Mouse (Mus musculus): Measurements from ENCODE around the gene Ctbp1. TPM values are rescaled to one million over a fixed set of nuclear protein-coding genes. Genes with fewer than 3 reads are reported as not detected.

Gene Ctbp1
- polyA plus RNA-seq, 1 experiment from 2014 or later, result 232 TPM

- no peak for ATAC-seq (replicated peaks; ENCODE audit: insufficient number of reproducible peaks, low FRiP score, low TSS enrichment)
- H3K4me1 ChIP-seq (ENCODE audit: control insufficient read depth, insufficient read depth, low read length), result peaks cover 50% of the 10 kb centered on the region
- peaks cover 3% of the 10 kb centered on the region; the same call in 1 of the 2 replicates for H3K36me3 ChIP-seq (ENCODE audit: control insufficient read depth, insufficient read depth, low read length)
- no peak overlapping the region for H3K4me2 ChIP-seq
- no peaks in the 10 kb centered on the region for H3K27me3 ChIP-seq (ENCODE audit: control insufficient read depth, insufficient read depth, low read length)
- no peak overlapping the region for H3K27ac ChIP-seq (ENCODE audit: low read depth, low read length)
- no peaks in the 10 kb centered on the region for H3K9me3 ChIP-seq (replicated peaks; ENCODE audit: control insufficient read depth, low read length)
- 82% methylated on average over 11 of the region's 11 CpGs for WGBS (ENCODE audit: insufficient replicate concordance)
- H3K9ac ChIP-seq (ENCODE audit: low read depth, low read length), result no peak overlapping the region
- H3K4me3 ChIP-seq (ENCODE audit: low read depth, low read length), result no peak overlapping the region
Measured at GRCm38 (mm10) chr5:33237600-33238255, 37.1 kb downstream of the Ctbp1 start.

DNA sequence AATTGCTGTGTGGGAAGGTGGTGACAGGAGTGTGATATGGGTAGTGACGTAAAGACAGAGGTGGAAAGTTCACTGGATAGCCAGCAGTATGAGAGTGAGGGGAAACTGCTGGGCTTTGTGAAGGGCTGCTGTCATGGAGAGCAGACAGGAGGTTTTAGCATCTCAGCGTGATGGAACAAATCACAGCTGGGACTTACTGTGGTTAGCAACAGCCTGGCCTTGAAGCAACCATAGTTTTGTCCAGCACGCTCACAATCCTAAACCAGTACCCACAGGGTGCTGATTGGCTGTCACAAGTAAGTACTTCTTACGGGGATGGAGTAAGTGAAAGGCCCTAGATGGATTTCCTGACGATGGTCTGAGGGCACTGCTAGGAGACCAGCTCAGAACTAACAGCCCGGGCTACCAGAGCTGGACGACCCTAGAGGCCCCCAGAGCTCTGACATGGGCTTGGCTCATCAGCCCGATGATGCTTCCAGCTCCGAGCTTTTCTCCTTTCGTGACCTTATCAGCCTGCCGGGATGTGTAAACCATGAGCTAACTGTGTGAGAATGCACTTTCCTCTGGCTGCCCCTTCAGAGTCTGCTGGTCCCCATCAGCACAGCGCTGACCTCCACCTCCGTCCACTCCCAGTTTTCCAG is 40.3 kb downstream of the Ctbp1 start:
- peak overlapping the region; percentile 89 for H3K27ac ChIP-seq (ENCODE audit: low read depth, low read length)
- 11% methylated on average over 13 of the region's 13 CpGs for WGBS (ENCODE audit: insufficient replicate concordance)

GRCm38 (mm10) chr5:33232791-33233190 is 42.0 kb downstream of the Ctbp1 start:
- H3K27me3 ChIP-seq (ENCODE audit: control insufficient read depth, insufficient read depth, low read length), result no peaks in the 10 kb centered on the region
- no peaks in the 10 kb centered on the region for H3K9me3 ChIP-seq (replicated peaks; ENCODE audit: control insufficient read depth, low read length)
- no peak overlapping the region for H3K4me3 ChIP-seq (ENCODE audit: low read depth, low read length)
- ATAC-seq (replicated peaks; ENCODE audit: insufficient number of reproducible peaks, low FRiP score, low TSS enrichment), result no peak
- no peaks in the 10 kb centered on the region for H3K36me3 ChIP-seq (ENCODE audit: control insufficient read depth, insufficient read depth, low read length)
- peaks cover 48% of the 10 kb centered on the region for H3K4me1 ChIP-seq (ENCODE audit: control insufficient read depth, insufficient read depth, low read length)
- H3K9ac ChIP-seq (ENCODE audit: low read depth, low read length), result no peak overlapping the region
- H3K4me2 ChIP-seq, result no peak overlapping the region
- H3K27ac ChIP-seq (ENCODE audit: low read depth, low read length), result no peak overlapping the region
- 73% methylated on average over 5 of the region's 5 CpGs for WGBS (ENCODE audit: insufficient replicate concordance)

More for the DNA sequence above, 40.3 kb downstream of the Ctbp1 start:
- Histone ChIP-seq H3K9me3 (replicated peaks; ENCODE audit: control insufficient read depth, low read length) (no peaks in the 10 kb centered on the region), H3K27me3 (ENCODE audit: control insufficient read depth, insufficient read depth, low read length) (no peaks in the 10 kb centered on the region), H3K4me1 (ENCODE audit: control insufficient read depth, insufficient read depth, low read length) (peaks cover 48% of the 10 kb centered on the region), H3K36me3 (ENCODE audit: control insufficient read depth, insufficient read depth, low read length) (no peaks in the 10 kb centered on the region), H3K4me2 (peak overlapping the region; percentile 57), H3K4me3 (ENCODE audit: low read depth, low read length) (0 out of 2 replicates have a peak overlapping the region, but pooled peaks have one; percentile 17), H3K9ac (ENCODE audit: low read depth, low read length) (peak overlapping the region; percentile 54; the same call in 1 of the 2 replicates)
- ATAC-seq (replicated peaks; ENCODE audit: insufficient number of reproducible peaks, low FRiP score, low TSS enrichment), result peak; percentile 81

- no peaks in the 10 kb centered on the region for H3K9me3 ChIP-seq (replicated peaks; ENCODE audit: control insufficient read depth, low read length)
- H3K9ac ChIP-seq (ENCODE audit: low read depth, low read length), result no peak overlapping the region
- 49% methylated on average over 5 of the region's 5 CpGs for WGBS (ENCODE audit: insufficient replicate concordance)
- H3K4me3 ChIP-seq (ENCODE audit: low read depth, low read length), result no peak overlapping the region
- no peaks in the 10 kb centered on the region for H3K27me3 ChIP-seq (ENCODE audit: control insufficient read depth, insufficient read depth, low read length)
- H3K4me2 ChIP-seq, result no peak overlapping the region
- no peaks in the 10 kb centered on the region for H3K36me3 ChIP-seq (ENCODE audit: control insufficient read depth, insufficient read depth, low read length)
- peaks cover 48% of the 10 kb centered on the region for H3K4me1 ChIP-seq (ENCODE audit: control insufficient read depth, insufficient read depth, low read length)
- ATAC-seq (replicated peaks; ENCODE audit: insufficient number of reproducible peaks, low FRiP score, low TSS enrichment), result no peak
- no peak overlapping the region for H3K27ac ChIP-seq (ENCODE audit: low read depth, low read length)
Measured at GRCm38 (mm10) chr5:33230285-33230684, 44.5 kb downstream of the Ctbp1 start.

- WGBS (ENCODE audit: insufficient replicate concordance), result 53% methylated on average over 5 of the region's 5 CpGs
- H3K27ac ChIP-seq (ENCODE audit: low read depth, low read length), result peak overlapping the region; percentile 22; the same call in 1 of the 2 replicates
- H3K4me2 ChIP-seq, result no peak overlapping the region
- H3K4me1 ChIP-seq (ENCODE audit: control insufficient read depth, insufficient read depth, low read length), result peaks cover 47% of the 10 kb centered on the region
- no peak overlapping the region for H3K4me3 ChIP-seq (ENCODE audit: low read depth, low read length)
- no peaks in the 10 kb centered on the region for H3K36me3 ChIP-seq (ENCODE audit: control insufficient read depth, insufficient read depth, low read length)
- no peak overlapping the region for H3K9ac ChIP-seq (ENCODE audit: low read depth, low read length)
- H3K27me3 ChIP-seq (ENCODE audit: control insufficient read depth, insufficient read depth, low read length), result no peaks in the 10 kb centered on the region
- no peaks in the 10 kb centered on the region for H3K9me3 ChIP-seq (replicated peaks; ENCODE audit: control insufficient read depth, low read length)
- peak; percentile 60 for ATAC-seq (replicated peaks; ENCODE audit: insufficient number of reproducible peaks, low FRiP score, low TSS enrichment)
Measured at GRCm38 (mm10) chr5:33228428-33228827, 46.4 kb downstream of the Ctbp1 start.

- H3K4me1 ChIP-seq (ENCODE audit: control insufficient read depth, insufficient read depth, low read length), result peaks cover 53% of the 10 kb centered on the region
- WGBS (ENCODE audit: insufficient replicate concordance), result 85% methylated on average over 5 of the region's 5 CpGs
- no peak for ATAC-seq (replicated peaks; ENCODE audit: insufficient number of reproducible peaks, low FRiP score, low TSS enrichment)
- no peak overlapping the region for H3K4me2 ChIP-seq
- H3K9ac ChIP-seq (ENCODE audit: low read depth, low read length), result no peak overlapping the region
- H3K9me3 ChIP-seq (replicated peaks; ENCODE audit: control insufficient read depth, low read length), result no peaks in the 10 kb centered on the region
- no peak overlapping the region for H3K27ac ChIP-seq (ENCODE audit: low read depth, low read length)
- H3K27me3 ChIP-seq (ENCODE audit: control insufficient read depth, insufficient read depth, low read length), result no peaks in the 10 kb centered on the region
- no peak overlapping the region for H3K4me3 ChIP-seq (ENCODE audit: low read depth, low read length)
- no peaks in the 10 kb centered on the region for H3K36me3 ChIP-seq (ENCODE audit: control insufficient read depth, insufficient read depth, low read length)
Measured at GRCm38 (mm10) chr5:33225673-33226072, 49.1 kb downstream of the Ctbp1 start.

DNA sequence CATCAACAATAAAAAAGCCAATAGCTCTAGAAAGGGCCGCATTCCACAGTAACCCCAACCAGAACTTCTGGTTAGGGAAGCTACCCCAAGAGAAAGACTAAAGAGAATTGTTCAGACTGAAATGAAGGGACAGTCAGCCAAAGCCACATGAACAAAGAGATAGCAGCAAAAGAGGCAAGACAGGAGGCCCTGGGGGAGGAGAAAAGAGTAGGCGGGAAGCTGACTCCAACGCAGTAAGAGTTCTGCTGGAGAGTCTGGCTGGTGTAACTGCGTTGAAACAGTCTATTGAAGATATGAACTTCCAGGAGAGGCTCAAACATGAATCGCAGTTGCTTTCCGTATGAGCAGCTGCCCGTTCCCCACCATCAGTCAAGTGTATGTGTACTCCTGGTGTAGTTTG is 50.3 kb downstream of the Ctbp1 start:
- no peaks in the 10 kb centered on the region for H3K36me3 ChIP-seq (ENCODE audit: control insufficient read depth, insufficient read depth, low read length)
- no peaks in the 10 kb centered on the region for H3K9me3 ChIP-seq (replicated peaks; ENCODE audit: control insufficient read depth, low read length)
- 0 out of 2 replicates have a peak overlapping the region, but pooled peaks have one; percentile 22 for H3K27ac ChIP-seq (ENCODE audit: low read depth, low read length)
- no peak for ATAC-seq (replicated peaks; ENCODE audit: insufficient number of reproducible peaks, low FRiP score, low TSS enrichment)
- H3K9ac ChIP-seq (ENCODE audit: low read depth, low read length), result no peak overlapping the region
- WGBS (ENCODE audit: insufficient replicate concordance), result 57% methylated on average over 7 of the region's 7 CpGs
- H3K4me1 ChIP-seq (ENCODE audit: control insufficient read depth, insufficient read depth, low read length), result peaks cover 49% of the 10 kb centered on the region
- no peaks in the 10 kb centered on the region for H3K27me3 ChIP-seq (ENCODE audit: control insufficient read depth, insufficient read depth, low read length)
- H3K4me3 ChIP-seq (ENCODE audit: low read depth, low read length), result no peak overlapping the region
- no peak overlapping the region for H3K4me2 ChIP-seq

GRCm38 (mm10) chr5:33222841-33223744 is 51.7 kb downstream of the Ctbp1 start:
- Histone ChIP-seq H3K36me3 (ENCODE audit: control insufficient read depth, insufficient read depth, low read length) (no peaks in the 10 kb centered on the region), H3K4me1 (ENCODE audit: control insufficient read depth, insufficient read depth, low read length) (peaks cover 56% of the 10 kb centered on the region), H3K4me2 (no peak overlapping the region), H3K4me3 (ENCODE audit: low read depth, low read length) (no peak overlapping the region), H3K27ac (ENCODE audit: low read depth, low read length) (peak overlapping the region; percentile 19; the same call in 1 of the 2 replicates), H3K9ac (ENCODE audit: low read depth, low read length) (no peak overlapping the region), H3K9me3 (replicated peaks; ENCODE audit: control insufficient read depth, low read length) (no peaks in the 10 kb centered on the region), H3K27me3 (ENCODE audit: control insufficient read depth, insufficient read depth, low read length) (no peaks in the 10 kb centered on the region)
- WGBS (ENCODE audit: insufficient replicate concordance), result 38% methylated on average over 9 of the region's 9 CpGs
- no peak for ATAC-seq (replicated peaks; ENCODE audit: insufficient number of reproducible peaks, low FRiP score, low TSS enrichment)

All from heart, embryonic 11.5 days (tissue).